ENCODE assay signal across 9 mouse cellular contexts in the genomic region with DNA sequence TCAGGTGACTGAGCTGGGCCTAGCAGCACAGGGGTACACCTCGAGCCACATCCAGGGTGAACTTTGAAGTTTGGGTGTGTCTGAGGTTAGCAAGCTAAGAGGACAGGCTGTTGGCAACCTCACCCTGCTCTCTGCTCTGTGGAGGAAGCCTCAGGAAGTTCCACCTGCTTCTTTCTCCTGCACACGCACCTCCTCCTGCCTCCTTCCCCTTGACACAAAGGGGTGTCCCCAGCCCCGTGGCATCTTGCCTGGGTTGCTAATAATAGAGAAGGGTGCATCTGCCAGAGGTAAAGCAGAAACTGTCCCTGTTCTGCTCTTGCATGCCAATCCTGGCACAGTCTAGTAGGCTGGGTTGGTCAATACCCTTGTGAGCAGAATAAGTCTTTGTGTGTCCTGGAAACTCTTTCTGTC.
DNase-seq lines count a peak whose midpoint lies in the region; ATAC-seq lines count a peak whose summit lies in the region.
"Had no signal": no experiment of that assay in that cellular context is flagged by ENCODE, and none has a peak within 500 bp of the region (broad histone marks: within the 10 kb centered on the region; RNA-seq: fewer than 3 reads in every experiment).

No protein-coding gene starts in this region.

- no peaks in the 10 kb centered on the region for H3K9me3 ChIP-seq in hindbrain, embryonic 10.5 days
- no peaks in the 10 kb centered on the region for H3K9me3 ChIP-seq in hindbrain, embryonic 11.5 days (ENCODE audit: control insufficient read depth, low read length)
- no peaks in the 10 kb centered on the region for H3K9me3 ChIP-seq in heart, embryonic 15.5 days (replicated peaks)
- H3K9me3 ChIP-seq in megakaryocyte, embryonic 14.5 days = no peaks in the 10 kb centered on the region
- no peaks in the 10 kb centered on the region for H3K9me3 ChIP-seq in hindbrain, embryonic 16.5 days (ENCODE audit: control insufficient read depth, low read length)
- H3K9me3 ChIP-seq: embryonic facial prominence, embryonic 15.5 days had no signal

- H3K4me1 ChIP-seq in hindbrain, embryonic 10.5 days (replicated peaks) = peaks cover 22% of the 10 kb centered on the region
- 0 out of 2 replicates have a peak, but pooled peaks cover 2% of the 10 kb centered on the region for H3K4me1 ChIP-seq in hindbrain, embryonic 11.5 days (replicated peaks; ENCODE audit: control insufficient read depth, insufficient read depth, low read length)
- peaks cover 56% of the 10 kb centered on the region for H3K4me1 ChIP-seq in heart, embryonic 15.5 days (replicated peaks)
- H3K4me1 ChIP-seq in megakaryocyte, embryonic 14.5 days = peaks cover 97% of the 10 kb centered on the region
- H3K4me1 ChIP-seq in hindbrain, embryonic 16.5 days (ENCODE audit: control insufficient read depth, insufficient read depth, low read depth, low read length) = peaks cover 14% of the 10 kb centered on the region

- H3K27me3 ChIP-seq in hindbrain, embryonic 10.5 days (ENCODE audit: insufficient read depth, poor library complexity, severe bottlenecking) = no peaks in the 10 kb centered on the region
- no peaks in the 10 kb centered on the region for H3K27me3 ChIP-seq in hindbrain, embryonic 11.5 days (ENCODE audit: control insufficient read depth, insufficient read depth, low read length)
- no peaks in the 10 kb centered on the region for H3K27me3 ChIP-seq in heart, embryonic 15.5 days
- no peaks in the 10 kb centered on the region for H3K27me3 ChIP-seq in megakaryocyte, embryonic 14.5 days (replicated peaks)
- no peaks in the 10 kb centered on the region for H3K27me3 ChIP-seq in hindbrain, embryonic 16.5 days (replicated peaks; ENCODE audit: control insufficient read depth, insufficient read depth, low read length)
- H3K27me3 ChIP-seq: embryonic facial prominence, embryonic 15.5 days had no signal

- no peak overlapping the region for H3K4me2 ChIP-seq in hindbrain, embryonic 11.5 days (replicated peaks; ENCODE audit: low read depth, low read length)
- no peak overlapping the region for H3K4me2 ChIP-seq in heart, embryonic 15.5 days
- H3K4me2 ChIP-seq in hindbrain, embryonic 16.5 days (ENCODE audit: low read length) = no peak overlapping the region
- H3K4me2 ChIP-seq: embryonic facial prominence, embryonic 15.5 days had no signal

- no peak overlapping the region for H3K4me3 ChIP-seq in hindbrain, embryonic 10.5 days
- no peak overlapping the region for H3K4me3 ChIP-seq in hindbrain, embryonic 11.5 days (ENCODE audit: low read depth, low read length)
- no peak overlapping the region for H3K4me3 ChIP-seq in heart, embryonic 15.5 days
- peak overlapping the region; percentile 4 for H3K4me3 ChIP-seq in megakaryocyte, embryonic 14.5 days (replicated peaks)
- no peak overlapping the region for H3K4me3 ChIP-seq in hindbrain, embryonic 16.5 days (ENCODE audit: low read length)
- H3K4me3 ChIP-seq: embryonic facial prominence, embryonic 15.5 days had no signal

- 78% methylated on average over 3 of the region's 3 CpGs for WGBS in hindbrain, embryonic 10.5 days
- 73% methylated on average over 3 of the region's 3 CpGs for WGBS in hindbrain, embryonic 11.5 days
- 61% methylated on average over 3 of the region's 3 CpGs for WGBS in heart, embryonic 15.5 days
- WGBS in hindbrain, embryonic 16.5 days = 66% methylated on average over 3 of the region's 3 CpGs

- 0 out of 2 replicates have a peak overlapping the region, but pooled peaks have one; percentile 5 for H3K27ac ChIP-seq in hindbrain, embryonic 10.5 days
- no peak overlapping the region for H3K27ac ChIP-seq in hindbrain, embryonic 11.5 days (ENCODE audit: low read depth, low read length)
- peak overlapping the region; percentile 21; the same call in 1 of the 2 replicates for H3K27ac ChIP-seq in heart, embryonic 15.5 days
- H3K27ac ChIP-seq in hindbrain, embryonic 16.5 days (ENCODE audit: low read depth, low read length) = no peak overlapping the region
- H3K27ac ChIP-seq: embryonic facial prominence, embryonic 15.5 days had no signal

- H3K9ac ChIP-seq in hindbrain, embryonic 11.5 days (ENCODE audit: low read depth, low read length) = no peak overlapping the region
- no peak overlapping the region for H3K9ac ChIP-seq in heart, embryonic 15.5 days
- H3K9ac ChIP-seq in hindbrain, embryonic 16.5 days (ENCODE audit: low read depth, low read length) = no peak overlapping the region
- H3K9ac ChIP-seq: embryonic facial prominence, embryonic 15.5 days had no signal

- ATAC-seq in hindbrain, embryonic 11.5 days (ENCODE audit: low FRiP score) = no peak
- ATAC-seq in heart, embryonic 15.5 days (replicated peaks; ENCODE audit: insufficient number of reproducible peaks, insufficient read depth, low FRiP score, low read depth) = no peak
- no peak for ATAC-seq in hindbrain, embryonic 16.5 days

- H3K36me3 ChIP-seq in hindbrain, embryonic 10.5 days = no peaks in the 10 kb centered on the region
- no peaks in the 10 kb centered on the region for H3K36me3 ChIP-seq in hindbrain, embryonic 11.5 days (ENCODE audit: control insufficient read depth, insufficient read depth, low read length)
- no peaks in the 10 kb centered on the region for H3K36me3 ChIP-seq in heart, embryonic 15.5 days
- peaks cover 55% of the 10 kb centered on the region for H3K36me3 ChIP-seq in megakaryocyte, embryonic 14.5 days (replicated peaks; ENCODE audit: low read length)
- H3K36me3 ChIP-seq in hindbrain, embryonic 16.5 days (ENCODE audit: control insufficient read depth, insufficient read depth, low read length) = no peaks in the 10 kb centered on the region
- H3K36me3 ChIP-seq: embryonic facial prominence, embryonic 15.5 days had no signal

- intact Hi-C loops in left cerebral cortex, postnatal 4 days (cut with DNase I) = no loop called here

- no peak for DNase-seq in hindbrain, embryonic 10.5 days (ENCODE audit: low spot score)
- no peak for DNase-seq in hindbrain, embryonic 11.5 days (ENCODE audit: low spot score)
- DNase-seq in adrenal gland, postnatal 14 days = peak; percentile 75
- DNase-seq in frontal cortex, postnatal 14 days (ENCODE audit: low spot score in 2 of 2) = no peak
- DNase-seq in left cerebral cortex, postnatal 4 days = no peak

Comparison
In these comparisons a context has a peak if more than half of its experiments do, and no peak if none do; other contexts are left out.
1. H3K27ac ChIP-seq: peak in hindbrain, embryonic 10.5 days (single experiment) and heart, embryonic 15.5 days (single experiment); none in hindbrain, embryonic 11.5 days (single experiment) and hindbrain, embryonic 16.5 days (single experiment).